Comparison of ENCODE assay signal across 8 mouse cellular contexts in genomic region chr16:45922546-45923229, GRCm38 (mm10). TPM values are rescaled to one million over a fixed set of nuclear protein-coding genes. Genes with fewer than 3 reads are reported as not detected.
DNase-seq lines count a peak whose midpoint lies in the region; ATAC-seq lines count a peak whose summit lies in the region.

No protein-coding gene starts in this region.

- no peak overlapping the region for H3K27ac ChIP-seq in liver, embryonic 12.5 days
- 0 out of 2 replicates have a peak overlapping the region, but pooled peaks have one; percentile 29 for H3K27ac ChIP-seq in heart, embryonic 10.5 days
- no peak overlapping the region for H3K27ac ChIP-seq in forebrain, embryonic 14.5 days (ENCODE audit: low read depth, low read length)

- no peak overlapping the region for H3K9ac ChIP-seq in liver, embryonic 12.5 days
- H3K9ac ChIP-seq in forebrain, embryonic 14.5 days (ENCODE audit: low read length), result no peak overlapping the region

- ATAC-seq in liver, embryonic 12.5 days, result no peak
- no peak for ATAC-seq in forebrain, embryonic 14.5 days

- peak; percentile 7 for DNase-seq in liver
- no peak for DNase-seq in heart, embryonic 10.5 days (ENCODE audit: low spot score)
- peak; percentile 76 for DNase-seq in kidney, postnatal 10 days
- DNase-seq in lung, postnatal 4 days, result peak; percentile 66 to 75
- no peak for DNase-seq in ovary, adult 18-20 months (ENCODE audit: low spot score)
- DNase-seq in forebrain, embryonic 14.5 days (ENCODE audit: low spot score), result no peak
- DNase-seq in layer of hippocampus, adult 9-11 months, result no peak

- H3K4me1 ChIP-seq in liver, embryonic 12.5 days, result peaks cover 1% of the 10 kb centered on the region; the same call in 1 of the 2 replicates
- peaks cover 10% of the 10 kb centered on the region for H3K4me1 ChIP-seq in heart, embryonic 10.5 days
- H3K4me1 ChIP-seq in forebrain, embryonic 14.5 days (ENCODE audit: control insufficient read depth, insufficient read depth, low read length), result no peaks in the 10 kb centered on the region

- no peak overlapping the region for H3K4me3 ChIP-seq in liver, embryonic 12.5 days
- no peak overlapping the region for H3K4me3 ChIP-seq in heart, embryonic 10.5 days
- no peak overlapping the region for H3K4me3 ChIP-seq in forebrain, embryonic 14.5 days (ENCODE audit: low read depth, low read length)

- no peaks in the 10 kb centered on the region for H3K9me3 ChIP-seq in liver, embryonic 12.5 days (replicated peaks)
- no peaks in the 10 kb centered on the region for H3K9me3 ChIP-seq in heart, embryonic 10.5 days
- no peaks in the 10 kb centered on the region for H3K9me3 ChIP-seq in forebrain, embryonic 14.5 days (replicated peaks; ENCODE audit: control insufficient read depth, low read length)

- 65% methylated on average over 8 of the region's 8 CpGs for WGBS in liver, embryonic 12.5 days (ENCODE audit: insufficient replicate concordance)
- WGBS in heart, embryonic 10.5 days, result 75% methylated on average over 8 of the region's 8 CpGs
- WGBS in forebrain, embryonic 14.5 days, result 75% methylated on average over 8 of the region's 8 CpGs

- no peaks in the 10 kb centered on the region for H3K27me3 ChIP-seq in liver, embryonic 12.5 days (replicated peaks)
- H3K27me3 ChIP-seq in heart, embryonic 10.5 days (ENCODE audit: insufficient read depth, poor library complexity, severe bottlenecking), result no peaks in the 10 kb centered on the region
- H3K27me3 ChIP-seq in forebrain, embryonic 14.5 days (replicated peaks; ENCODE audit: control insufficient read depth, insufficient read depth, low read length), result no peaks in the 10 kb centered on the region

- no peak overlapping the region for H3K4me2 ChIP-seq in liver, embryonic 12.5 days
- no peak overlapping the region for H3K4me2 ChIP-seq in forebrain, embryonic 14.5 days (ENCODE audit: low read length)

- no peaks in the 10 kb centered on the region for H3K36me3 ChIP-seq in liver, embryonic 12.5 days
- no peaks in the 10 kb centered on the region for H3K36me3 ChIP-seq in heart, embryonic 10.5 days
- H3K36me3 ChIP-seq in forebrain, embryonic 14.5 days (ENCODE audit: control insufficient read depth, insufficient read depth, low read length), result no peaks in the 10 kb centered on the region

RNA-seq across cellular contexts. Expression of gene Phldb2, which starts 30.7 kb away (rescaled TPM):
- polyA plus RNA-seq in liver, embryonic 12.5 days (2016; fragmentation: Nextera tagmentation; extraction: Ambion mirVana), result 17.4 TPM in 2 replicates
- polyA plus RNA-seq in heart, embryonic 10.5 days (2016; fragmentation: Nextera tagmentation; extraction: Ambion mirVana), result 42.1 and 45.8 TPM in 2 replicates
- 6.5 and 7.6 TPM in 2 replicates for polyA plus RNA-seq in forebrain, embryonic 14.5 days (2014; fragmentation: Nextera tagmentation; extraction: Ambion mirVana)

Comparison
In these comparisons a context has a peak if more than half of its experiments do, and no peak if none do; other contexts are left out.
1. DNase-seq: peak in liver (single experiment), kidney, postnatal 10 days (single experiment) and lung, postnatal 4 days (2 of 2); none in heart, embryonic 10.5 days (single experiment), ovary, adult 18-20 months (single experiment), forebrain, embryonic 14.5 days (single experiment) and layer of hippocampus, adult 9-11 months (single experiment).